Mouse (Mus musculus): Measurements from ENCODE around the gene Gm21974. TPM values are rescaled to one million over a fixed set of nuclear protein-coding genes. Genes with fewer than 3 reads are reported as not detected.

The Gm21974 gene
- not detected in 2 replicates for polyA plus RNA-seq (2015; fragmentation: Nextera tagmentation; extraction: Ambion mirVana)

DNA sequence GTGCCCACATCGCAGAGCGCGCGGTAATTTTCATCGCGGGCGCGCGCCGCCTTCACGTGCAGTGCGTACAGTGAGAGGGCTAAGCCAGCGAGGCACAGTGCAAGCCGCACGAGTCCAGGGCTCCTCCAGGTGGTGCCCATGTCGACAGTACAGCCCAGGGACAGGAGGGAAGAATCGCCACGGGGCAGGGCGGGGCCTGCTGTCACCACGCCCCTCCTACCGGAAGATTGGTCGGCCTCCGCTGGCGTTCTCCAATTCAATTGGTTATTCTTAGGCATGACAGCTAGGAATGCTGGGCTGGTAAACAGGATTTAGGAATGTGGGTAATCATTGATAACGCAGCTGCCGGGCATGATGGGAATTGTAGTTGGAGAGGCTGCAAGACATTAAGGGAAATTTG, at the start of gene Gm21974, which contains the start of gene Vkorc1:
Gene Gm21974, minus strand, starts transcription at position 13 of the 400 bp plus-strand sequence.
Gene Vkorc1, minus strand, starts transcription at position 176 of the 400 bp plus-strand sequence.

DNA sequence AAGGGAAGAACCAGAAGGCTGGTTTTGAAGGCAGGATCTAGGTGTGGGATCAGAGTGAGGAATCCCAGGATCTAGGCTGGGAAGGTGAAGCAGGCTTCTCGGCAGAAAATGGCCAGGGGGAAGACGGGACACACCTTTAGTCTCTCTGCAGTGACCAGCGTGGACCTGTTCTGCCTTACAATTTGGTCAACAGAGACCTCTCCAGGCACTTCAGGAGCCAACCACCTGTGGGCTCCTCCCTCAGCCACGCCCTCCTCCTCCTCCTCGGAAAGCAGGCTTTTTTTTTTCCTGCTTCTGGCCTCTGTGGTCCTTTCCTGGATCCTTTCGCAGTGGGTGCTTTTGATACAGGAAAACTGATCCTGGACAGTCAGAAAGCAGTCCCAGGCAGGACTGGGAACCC, 34.7 kb upstream of the Gm21974 start, which contains the start of gene Prss8:
Gene Prss8, minus strand, starts transcription at position 182 of the 400 bp plus-strand sequence.

DNA sequence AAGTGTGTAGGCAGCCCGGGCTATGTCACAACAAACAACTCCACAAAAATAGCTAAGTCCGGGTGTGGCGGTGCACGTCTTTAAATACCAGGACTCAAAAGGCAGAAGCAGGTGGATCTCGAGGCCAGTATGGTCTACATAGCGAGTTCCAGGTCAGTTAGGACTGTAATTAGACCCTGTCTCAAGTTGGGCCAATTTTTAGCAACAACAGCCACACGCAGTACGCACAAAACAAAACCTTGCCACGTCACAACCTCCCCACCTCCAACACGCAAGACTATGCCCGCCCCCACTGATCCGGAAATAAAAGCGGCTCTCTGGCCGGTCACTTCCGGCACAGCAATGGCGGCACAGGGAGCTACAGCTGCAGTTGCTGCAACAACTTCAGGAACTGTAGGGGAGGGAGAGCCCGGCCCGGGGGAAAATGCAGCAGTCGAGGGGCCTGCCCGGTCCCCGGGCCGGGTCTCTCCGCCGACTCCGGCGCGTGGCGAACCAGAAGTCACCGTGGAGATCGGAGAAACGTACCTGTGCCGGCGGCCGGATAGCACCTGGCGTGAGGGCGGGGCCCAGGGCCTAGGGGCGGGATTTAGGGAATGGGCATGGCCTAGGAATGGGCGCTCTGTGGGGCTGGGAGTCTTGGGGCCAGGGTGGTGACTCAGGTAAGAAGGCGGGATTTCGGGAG, 17.1 kb upstream of the Gm21974 start, which contains the start of gene Kat8:
Gene Kat8, plus strand, starts transcription at position 327 of the 682 bp plus-strand sequence.

DNA sequence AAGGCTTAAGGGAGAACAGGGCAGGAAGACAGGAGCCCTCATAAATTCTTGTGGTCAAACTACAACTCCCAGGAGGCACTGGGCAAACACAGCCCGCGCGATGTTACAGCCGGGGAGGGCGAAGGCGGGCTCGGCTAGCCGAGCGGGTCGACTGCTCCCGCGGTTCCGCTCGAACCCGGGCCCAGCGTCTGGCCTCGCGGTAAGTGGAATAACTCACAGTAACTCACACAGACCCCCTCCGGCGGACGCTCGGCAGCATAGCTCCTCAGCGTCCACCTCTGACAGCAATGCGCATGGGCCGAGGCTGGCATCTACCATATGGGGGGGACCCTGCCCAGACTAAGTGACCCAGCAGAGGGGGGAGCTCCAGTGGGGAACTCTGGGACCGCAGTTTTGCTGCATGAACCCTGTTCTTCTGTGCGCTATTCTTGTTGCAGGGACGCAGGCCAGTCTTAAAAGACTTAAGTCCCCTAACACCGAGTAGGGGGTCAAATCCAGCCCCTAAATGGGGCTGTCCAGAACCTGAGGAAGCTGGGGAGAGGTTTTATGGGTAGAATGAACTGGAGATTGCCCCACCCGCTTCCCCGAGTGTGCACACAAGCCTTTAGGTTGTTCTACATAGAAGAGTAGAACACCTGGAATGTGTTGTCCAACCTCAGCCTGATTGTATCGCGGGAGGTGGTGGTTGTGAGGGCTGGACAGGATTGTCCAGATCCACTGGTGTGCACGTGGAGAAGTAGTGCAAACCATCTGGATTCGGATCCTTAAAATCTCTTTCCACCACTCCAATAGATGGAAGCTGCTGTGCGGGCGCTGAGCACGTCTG, 8.9 kb upstream of the Gm21974 start, which contains the start of gene Bckdk:
Gene Bckdk, plus strand, starts transcription at position 112 of the 826 bp plus-strand sequence.

DNA sequence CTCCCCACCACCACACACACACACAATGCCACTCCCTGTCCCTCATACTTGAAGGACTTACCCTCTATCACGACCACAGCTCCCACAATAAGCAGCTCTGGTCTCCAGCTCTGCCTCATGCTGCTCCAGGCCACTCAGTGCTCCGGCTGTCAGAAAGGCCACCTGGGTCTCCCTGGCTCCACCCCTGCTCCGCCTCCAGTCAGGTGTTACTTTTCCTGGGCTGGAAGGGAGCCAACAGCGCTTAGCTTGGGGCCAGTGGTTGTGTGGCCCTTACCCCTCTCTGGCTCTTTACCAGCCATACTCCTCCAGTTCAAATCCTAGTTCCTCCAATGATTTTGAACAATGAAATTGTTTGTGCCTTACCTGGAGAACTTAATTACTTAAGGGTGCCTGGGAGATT, 4.5 kb downstream of the Gm21974 start, which contains the start of gene Prss53:
Gene Prss53, minus strand, starts transcription at position 173 of the 400 bp plus-strand sequence.

DNA sequence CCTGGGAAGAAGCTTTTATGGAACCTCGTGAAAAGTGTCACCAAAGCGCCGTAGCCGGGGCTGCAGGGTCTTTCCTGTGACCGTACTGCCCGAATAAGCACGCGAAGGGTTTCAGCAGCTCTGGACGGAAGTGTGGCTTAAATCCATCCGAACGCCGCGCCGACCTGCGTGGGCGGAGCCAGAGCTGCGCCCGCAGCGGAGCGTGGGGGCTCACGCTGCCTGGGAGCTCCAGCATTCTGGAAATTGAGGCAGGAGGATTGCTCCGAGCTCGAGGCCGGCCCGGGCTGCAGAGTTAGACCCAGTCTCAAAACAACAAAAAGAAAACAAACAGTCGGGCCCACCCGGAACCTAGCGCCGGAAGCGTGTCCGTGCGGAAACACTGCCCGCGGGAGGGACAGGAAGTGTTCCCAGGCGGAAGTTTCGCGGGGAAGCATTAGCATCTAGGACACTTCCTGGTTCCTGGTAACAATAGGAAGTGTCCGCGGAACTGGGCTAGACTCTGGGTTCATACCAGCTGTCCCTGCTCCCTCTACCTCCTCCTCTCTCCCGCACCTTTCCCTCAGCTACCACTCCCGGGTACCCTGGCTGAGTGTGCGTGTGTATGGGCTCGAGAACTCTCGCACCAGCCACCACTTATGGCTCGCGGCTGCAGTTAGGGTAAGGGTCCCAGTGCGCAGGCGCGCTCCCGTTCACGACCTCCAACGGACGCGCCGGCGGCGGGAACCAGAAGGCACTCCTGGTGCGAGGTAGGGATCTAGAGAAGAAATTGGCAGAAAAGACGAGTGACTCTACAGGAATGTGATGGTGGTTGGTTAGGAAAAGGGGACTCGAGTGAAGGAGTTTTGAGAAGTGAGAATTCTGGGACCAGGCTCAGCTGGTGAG, 18.5 kb downstream of the Gm21974 start, which contains the start of gene Zfp668:
Gene Zfp668, minus strand, starts transcription at position 362 of the 882 bp plus-strand sequence.

DNA sequence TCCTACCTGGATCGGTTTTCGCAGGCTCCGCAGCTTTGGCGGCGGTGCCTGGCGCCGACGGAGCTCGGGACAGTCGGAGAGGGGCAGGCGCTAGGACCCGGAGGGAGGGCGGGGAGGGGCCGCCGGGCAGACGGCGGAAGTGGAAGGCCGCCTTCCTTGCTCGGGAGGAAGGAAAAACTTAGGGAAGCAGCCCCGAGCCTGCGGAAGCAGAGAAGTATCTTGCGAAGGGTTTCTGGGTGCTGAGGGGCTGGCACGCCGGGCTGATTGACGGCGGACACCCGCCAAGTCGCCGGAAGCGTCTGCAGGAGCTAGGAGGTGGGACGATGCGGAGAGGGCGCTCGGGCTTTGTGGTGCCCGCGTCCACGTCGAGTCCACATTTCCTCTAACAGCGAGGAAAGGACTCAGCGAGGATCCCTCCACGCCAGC, 19.2 kb downstream of the Gm21974 start, which contains the start of gene Zfp646:
Gene Zfp646, plus strand, starts transcription at position 181 of the 426 bp plus-strand sequence.

Other genes with a start within 250 kb of the Gm21974 start
- gene Bcl7c, start 186.5 kb downstream of the Gm21974 start, polyA plus RNA-seq (2015; fragmentation: Nextera tagmentation; extraction: Ambion mirVana): 27.9 and 29.8 TPM in 2 replicates
- gene Ctf1, start 182.7 kb downstream of the Gm21974 start, polyA plus RNA-seq (2015; fragmentation: Nextera tagmentation; extraction: Ambion mirVana): 2.5 and 3.2 TPM in 2 replicates
- 0.15 and 0.26 TPM in 2 replicates for gene Ctf2, start 163.3 kb downstream of the Gm21974 start, polyA plus RNA-seq (2015; fragmentation: Nextera tagmentation; extraction: Ambion mirVana)
- 4.8 and 4.9 TPM in 2 replicates for gene Fbxl19, start 150.9 kb downstream of the Gm21974 start, polyA plus RNA-seq (2015; fragmentation: Nextera tagmentation; extraction: Ambion mirVana)
- gene Orai3, start 125.6 kb downstream of the Gm21974 start, polyA plus RNA-seq (2015; fragmentation: Nextera tagmentation; extraction: Ambion mirVana): 14.0 and 17.9 TPM in 2 replicates
- gene Setd1a, start 118.8 kb downstream of the Gm21974 start, polyA plus RNA-seq (2015; fragmentation: Nextera tagmentation; extraction: Ambion mirVana): 13.0 and 14.9 TPM in 2 replicates
- gene Gm49388, start 109.8 kb downstream of the Gm21974 start, polyA plus RNA-seq (2015; fragmentation: Nextera tagmentation; extraction: Ambion mirVana): not detected in 2 replicates
- 15.4 and 17.9 TPM in 2 replicates for gene Hsd3b7, start 94.8 kb downstream of the Gm21974 start, polyA plus RNA-seq (2015; fragmentation: Nextera tagmentation; extraction: Ambion mirVana)
- 31.5 and 36.4 TPM in 2 replicates for gene Stx4a, start 71.2 kb downstream of the Gm21974 start, polyA plus RNA-seq (2015; fragmentation: Nextera tagmentation; extraction: Ambion mirVana)
- 0.32 and 0.75 TPM in 2 replicates for gene Stx1b, start 70.9 kb downstream of the Gm21974 start, polyA plus RNA-seq (2015; fragmentation: Nextera tagmentation; extraction: Ambion mirVana)
- 5.7 and 5.9 TPM in 2 replicates for gene Zfp646, start 19.2 kb downstream of the Gm21974 start, polyA plus RNA-seq (2015; fragmentation: Nextera tagmentation; extraction: Ambion mirVana)
- 10.2 and 10.5 TPM in 2 replicates for gene Zfp668, start 18.6 kb downstream of the Gm21974 start, polyA plus RNA-seq (2015; fragmentation: Nextera tagmentation; extraction: Ambion mirVana)
- 0.21 and 0.31 TPM in 2 replicates for gene Prss53, start 4.5 kb downstream of the Gm21974 start, polyA plus RNA-seq (2015; fragmentation: Nextera tagmentation; extraction: Ambion mirVana)
- gene Vkorc1, start 163 bp upstream of the Gm21974 start, polyA plus RNA-seq (2015; fragmentation: Nextera tagmentation; extraction: Ambion mirVana): 66.3 and 74.3 TPM in 2 replicates
- 70.9 and 73.8 TPM in 2 replicates for gene Bckdk, start 8.6 kb upstream of the Gm21974 start, polyA plus RNA-seq (2015; fragmentation: Nextera tagmentation; extraction: Ambion mirVana)
- gene Kat8, start 17.1 kb upstream of the Gm21974 start, polyA plus RNA-seq (2015; fragmentation: Nextera tagmentation; extraction: Ambion mirVana): 19.3 and 20.4 TPM in 2 replicates
- gene Prss8, start 34.6 kb upstream of the Gm21974 start, polyA plus RNA-seq (2015; fragmentation: Nextera tagmentation; extraction: Ambion mirVana): 0.52 and 0.64 TPM in 2 replicates
- 1.9 TPM in 2 replicates for gene Prss36, start 51.3 kb upstream of the Gm21974 start, polyA plus RNA-seq (2015; fragmentation: Nextera tagmentation; extraction: Ambion mirVana)
- 194 and 202 TPM in 2 replicates for gene Fus, start 72.0 kb upstream of the Gm21974 start, polyA plus RNA-seq (2015; fragmentation: Nextera tagmentation; extraction: Ambion mirVana)
- gene Pycard, start 98.4 kb upstream of the Gm21974 start, polyA plus RNA-seq (2015; fragmentation: Nextera tagmentation; extraction: Ambion mirVana): 59.4 and 76.0 TPM in 2 replicates
- not detected in 2 replicates for gene Trim72, start 108.5 kb upstream of the Gm21974 start, polyA plus RNA-seq (2015; fragmentation: Nextera tagmentation; extraction: Ambion mirVana)
- 18.0 and 24.5 TPM in 2 replicates for gene Itgam, start 167.2 kb upstream of the Gm21974 start, polyA plus RNA-seq (2015; fragmentation: Nextera tagmentation; extraction: Ambion mirVana)
- gene Gm49368, start 167.2 kb upstream of the Gm21974 start, polyA plus RNA-seq (2015; fragmentation: Nextera tagmentation; extraction: Ambion mirVana): 0.92 and 0.96 TPM in 2 replicates
- 1.8 and 2.1 TPM in 2 replicates for gene Itgax, start 234.1 kb upstream of the Gm21974 start, polyA plus RNA-seq (2015; fragmentation: Nextera tagmentation; extraction: Ambion mirVana)

Measured in spleen, postnatal 0 days (tissue).